Mouse (Mus musculus) lung, adult 2 months (tissue): ENCODE results near the gene Eif2b1.

Experiments
- CTCF ChIP-seq: fragments of 200-500 bp; IDR thresholded peaks from 2 replicates; pipeline ENCODE4 v1.5.1; 2011; ENCODE audit warnings: mild to moderate bottlenecking, low read length, control low read depth; ENCODE audit not compliant: insufficient read depth
- POLR2A ChIP-seq: fragments of 200-500 bp; IDR thresholded peaks from 2 replicates; pipeline ENCODE4 v1.6.1; 2011; ENCODE audit warnings: low read depth, mild to moderate bottlenecking, control low read depth, low read length, borderline replicate concordance; ENCODE audit errors: extremely low read depth

DNA sequence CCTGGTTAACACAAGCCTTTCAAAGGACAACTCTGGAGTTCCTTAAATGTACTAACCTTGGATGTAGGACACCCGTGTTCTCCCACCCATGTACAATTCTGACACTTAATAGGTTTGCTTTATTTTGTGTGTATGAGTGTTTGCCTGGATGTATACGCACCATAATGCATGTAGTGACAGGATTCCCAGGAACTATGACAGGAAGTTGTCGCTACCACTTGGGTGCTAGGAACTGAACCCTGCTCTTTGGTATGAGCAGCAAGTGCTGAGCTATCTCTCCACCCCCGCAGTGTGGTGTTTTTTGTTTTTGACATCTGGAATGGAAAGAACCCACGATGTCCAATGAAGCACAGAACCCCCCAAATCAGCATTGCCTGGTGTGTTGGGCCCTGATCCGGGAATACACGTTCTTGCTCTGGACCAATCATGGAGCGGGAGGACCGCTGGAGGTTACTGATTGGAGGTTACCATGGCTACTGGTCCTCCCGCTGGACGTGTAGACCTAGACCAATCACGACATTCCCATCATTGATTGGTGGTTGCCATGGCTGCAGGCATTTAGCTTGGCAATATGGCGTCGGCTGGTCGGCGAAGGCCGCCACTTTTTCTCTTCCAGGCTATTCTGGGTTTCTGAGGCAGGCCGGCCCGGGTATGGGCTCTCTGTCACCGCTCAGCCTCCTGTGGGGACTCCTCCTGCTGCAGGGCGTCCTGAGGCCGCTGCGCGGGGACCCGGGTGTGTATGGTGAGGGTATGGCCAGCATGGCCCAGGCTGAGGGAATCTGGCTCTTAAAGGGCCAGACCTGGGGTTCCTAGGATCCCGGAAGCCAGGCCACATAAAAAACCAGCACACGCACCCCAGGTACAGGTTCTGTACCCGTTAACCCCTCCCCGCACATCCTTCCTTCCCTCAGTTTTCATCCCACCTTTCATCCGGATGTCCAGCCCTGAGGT lies 19.6 kb upstream of the Eif2b1 start:
- TF ChIP-seq CTCF (no peak), POLR2A (peak; percentile 37; the same call in 1 of the 2 replicates)
